Mouse (Mus musculus) neural tube, embryonic 14.5 days (tissue): ENCODE data around the gene Dennd4c. TPM values are rescaled to one million over a fixed set of nuclear protein-coding genes. Genes with fewer than 3 reads are reported as not detected.

Experiments
- ATAC-seq: fragments of 200-750 bp; cut with Nextera tagmentation; 2 replicates; pipeline ENCODE4 v1.8.0; 2017; ENCODE audit warnings: low read depth, mild to moderate bottlenecking, moderate TSS enrichment, moderate library complexity
- H3K27ac ChIP-seq: fragments of 300-500 bp; sonication (generic); 2 replicates; pipeline ENCODE4 v1.5.1; 2014; ENCODE audit warnings: low read depth, mild to moderate bottlenecking, control low read depth, low read length, moderate library complexity, mixed read lengths
- H3K27me3 ChIP-seq: fragments of 300-500 bp; sonication (generic); 2 replicates; pipeline ENCODE4 v1.6.1; 2014; ENCODE audit warnings: low read length; ENCODE audit not compliant: control insufficient read depth, insufficient read depth
- H3K36me3 ChIP-seq: fragments of 300-500 bp; sonication (generic); 2 replicates; pipeline ENCODE4 v1.6.1; 2014; ENCODE audit warnings: low read length, mixed read lengths; ENCODE audit not compliant: control insufficient read depth, insufficient read depth
- H3K4me1 ChIP-seq: fragments of 300-500 bp; sonication (generic); 2 replicates; pipeline ENCODE4 v1.6.1; 2014; ENCODE audit warnings: low read length; ENCODE audit not compliant: control insufficient read depth, insufficient read depth
- H3K4me2 ChIP-seq: fragments of 300-500 bp; sonication (generic); 2 replicates; pipeline ENCODE4 v1.6.1; 2014; ENCODE audit warnings: mild to moderate bottlenecking, low read depth, low read length, control low read depth
- H3K4me3 ChIP-seq: fragments of 300-500 bp; sonication (generic); 2 replicates; pipeline ENCODE4 v1.5.1; 2014; ENCODE audit warnings: low read depth, low read length, control low read depth, mixed read lengths
- H3K9ac ChIP-seq: fragments of 300-500 bp; sonication (generic); replicated peaks from 2 replicates; pipeline ENCODE4 v1.6.1; 2014; ENCODE audit warnings: low read depth, mild to moderate bottlenecking, control low read depth, low read length, mixed read lengths
- H3K9me3 ChIP-seq: fragments of 300-500 bp; sonication (generic); 2 replicates; pipeline ENCODE4 v1.6.1; 2016; ENCODE audit warnings: low read length; ENCODE audit not compliant: control insufficient read depth
- WGBS: fragments of 180-500 bp; shearing (Covaris S2); extraction: QIAGEN DNeasy Blood & Tissue Kit; methylation state at CpG from one replicate; pipeline ENCODE4 v1.1.7; 2014; 5-methylcytosine and 5-hydroxymethylcytosine counted together
- polyA plus RNA-seq: library from polyadenylated mRNA; unstranded; fragments of >200 nt; fragmentation: Nextera tagmentation; extraction: Ambion mirVana; gene quantifications from 2 replicates; pipeline ENCODE4 v1.2.1, GENCODE M21; 2014

Dennd4c gene
- polyA plus RNA-seq, 1 experiment from 2014 or later: 4.3 TPM

DNA sequence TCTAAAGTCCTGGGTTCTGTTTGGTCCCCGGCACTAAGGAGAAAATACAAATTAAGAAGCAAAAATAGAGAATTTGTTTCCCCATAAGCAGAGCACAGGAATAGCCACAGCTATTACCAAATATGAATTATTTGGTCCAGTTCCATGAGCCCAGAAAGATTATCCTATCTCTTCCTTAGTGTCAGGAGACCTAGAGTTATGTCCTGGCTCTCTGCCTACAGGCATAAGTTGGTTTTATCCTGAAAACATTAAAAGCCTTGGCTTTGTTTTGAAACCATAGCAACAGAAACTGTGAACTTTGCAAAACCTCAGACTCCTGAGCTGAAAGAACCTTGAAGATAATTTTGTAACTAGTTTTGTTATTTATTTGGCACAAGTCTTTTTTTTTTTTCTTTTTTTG lies 31.2 kb upstream of the Dennd4c start:
- 90% methylated on average over 1 of the region's 1 CpGs for WGBS
- no peaks in the 10 kb centered on the region for H3K4me1 ChIP-seq
- H3K27ac ChIP-seq: no peak overlapping the region
- H3K9ac ChIP-seq: no peak overlapping the region
- no peak for ATAC-seq
- H3K36me3 ChIP-seq: no peaks in the 10 kb centered on the region
- H3K9me3 ChIP-seq: no peaks in the 10 kb centered on the region
- H3K4me3 ChIP-seq: no peak overlapping the region
- no peak overlapping the region for H3K4me2 ChIP-seq
- no peaks in the 10 kb centered on the region for H3K27me3 ChIP-seq

DNA sequence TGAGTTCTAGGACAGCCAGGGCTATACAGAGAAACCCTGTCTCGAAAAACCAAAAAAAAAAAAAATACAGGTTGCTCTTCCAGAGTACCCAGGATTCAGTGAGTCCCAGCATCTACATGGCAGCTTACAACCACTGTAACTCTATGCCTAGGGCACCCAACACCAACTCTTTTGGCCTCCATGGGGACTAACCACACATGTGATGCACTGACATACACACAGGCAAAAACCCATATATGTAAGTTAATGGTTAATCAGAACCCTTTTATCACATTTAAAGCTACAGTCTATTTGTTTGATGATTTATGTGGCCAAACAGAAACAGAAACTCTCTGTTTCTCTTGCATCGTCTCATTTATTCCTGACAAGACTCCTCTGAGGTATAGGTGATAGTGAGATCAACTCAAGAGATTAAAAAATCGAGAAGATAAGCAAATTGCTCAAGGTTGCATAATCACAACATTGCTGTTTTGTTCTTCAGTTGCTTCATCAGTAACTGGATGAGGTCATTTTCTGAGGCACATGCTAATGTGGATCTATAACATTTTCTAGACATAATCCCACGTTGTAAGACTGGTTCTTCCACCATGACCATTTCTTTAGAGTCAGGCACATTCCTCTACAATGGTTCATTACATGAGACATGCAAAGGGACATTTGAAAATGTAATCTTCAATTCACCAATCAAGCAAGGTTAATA lies 29.3 kb upstream of the Dennd4c start:
- no peak overlapping the region for H3K4me2 ChIP-seq
- no peaks in the 10 kb centered on the region for H3K9me3 ChIP-seq
- no peaks in the 10 kb centered on the region for H3K36me3 ChIP-seq
- no peak for ATAC-seq
- no peak overlapping the region for H3K27ac ChIP-seq
- H3K9ac ChIP-seq: no peak overlapping the region
- 79% methylated on average over 4 of the region's 4 CpGs for WGBS
- H3K27me3 ChIP-seq: no peaks in the 10 kb centered on the region
- H3K4me3 ChIP-seq: no peak overlapping the region
- no peaks in the 10 kb centered on the region for H3K4me1 ChIP-seq

DNA sequence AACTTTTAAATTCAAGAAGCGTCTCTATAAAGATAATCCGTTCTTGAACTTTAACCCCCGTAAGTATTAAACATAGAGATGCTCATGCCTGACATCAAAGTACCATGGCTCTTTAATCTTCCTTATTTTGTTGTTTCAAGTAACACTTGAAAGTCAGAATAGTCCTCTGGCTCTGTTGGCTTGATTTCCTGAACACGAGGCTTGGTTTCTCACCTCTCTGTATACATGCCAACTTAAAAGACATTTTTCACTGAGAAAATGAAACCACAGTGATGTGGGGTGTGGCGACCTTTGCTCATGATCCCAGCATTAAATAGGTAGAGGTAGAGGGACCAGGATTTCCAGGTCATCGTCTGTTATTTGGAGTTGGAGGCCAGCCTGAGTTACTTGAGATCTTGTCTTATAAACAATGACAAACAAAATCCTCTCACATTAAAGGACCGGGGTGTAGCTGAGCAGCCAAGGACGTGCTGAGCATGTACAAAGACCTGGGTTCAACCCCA lies 26.4 kb upstream of the Dennd4c start:
- no peak for ATAC-seq
- Histone ChIP-seq H3K4me3 (no peak overlapping the region), H3K9me3 (no peaks in the 10 kb centered on the region), H3K9ac (no peak overlapping the region), H3K4me2 (no peak overlapping the region), H3K36me3 (no peaks in the 10 kb centered on the region), H3K4me1 (no peaks in the 10 kb centered on the region), H3K27me3 (no peaks in the 10 kb centered on the region), H3K27ac (no peak overlapping the region)
- whole genome bisulfite sequencing: 82% methylated on average over 8 of the region's 8 CpGs

GRCm38 (mm10) chr4:86725175-86725574 lies 23.2 kb upstream of the Dennd4c start:
- 65% methylated on average over 4 of the region's 4 CpGs for WGBS
- no peak for ATAC-seq
- no peak overlapping the region for H3K9ac ChIP-seq
- H3K4me3 ChIP-seq: no peak overlapping the region
- H3K4me2 ChIP-seq: no peak overlapping the region
- no peaks in the 10 kb centered on the region for H3K27me3 ChIP-seq
- no peaks in the 10 kb centered on the region for H3K4me1 ChIP-seq
- no peaks in the 10 kb centered on the region for H3K9me3 ChIP-seq
- no peak overlapping the region for H3K27ac ChIP-seq
- no peaks in the 10 kb centered on the region for H3K36me3 ChIP-seq

DNA sequence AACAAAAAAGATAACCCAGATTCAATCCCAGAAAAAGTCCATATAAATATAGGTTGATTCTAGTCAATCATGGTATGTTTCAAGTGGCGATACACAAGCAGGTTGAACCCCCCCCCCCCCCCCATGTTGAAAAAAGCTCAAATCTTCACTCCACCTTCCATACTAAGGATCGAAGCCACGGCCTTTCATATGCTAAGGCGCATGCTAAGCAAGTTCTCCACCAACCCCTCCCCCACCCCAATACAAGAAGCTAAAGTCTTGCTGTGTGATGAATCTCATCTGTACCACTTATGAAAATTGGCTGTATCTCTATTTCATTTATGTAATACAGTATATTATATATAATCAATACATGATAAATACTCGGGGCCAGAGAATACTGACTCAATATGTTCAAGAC lies 22.2 kb upstream of the Dennd4c start:
- ATAC-seq: no peak
- WGBS: 89% methylated on average over 5 of the region's 5 CpGs
- H3K27ac ChIP-seq: no peak overlapping the region
- H3K4me1 ChIP-seq: no peaks in the 10 kb centered on the region
- H3K4me3 ChIP-seq: no peak overlapping the region
- no peak overlapping the region for H3K4me2 ChIP-seq
- no peaks in the 10 kb centered on the region for H3K27me3 ChIP-seq
- no peak overlapping the region for H3K9ac ChIP-seq
- H3K9me3 ChIP-seq: no peaks in the 10 kb centered on the region
- H3K36me3 ChIP-seq: no peaks in the 10 kb centered on the region

- 87% methylated on average over 6 of the region's 6 CpGs for WGBS
- Histone ChIP-seq H3K4me3 (no peak overlapping the region), H3K4me2 (no peak overlapping the region)
These were observed 18.5 kb upstream of the Dennd4c start for GRCm38 (mm10) chr4:86729829-86730228.

DNA sequence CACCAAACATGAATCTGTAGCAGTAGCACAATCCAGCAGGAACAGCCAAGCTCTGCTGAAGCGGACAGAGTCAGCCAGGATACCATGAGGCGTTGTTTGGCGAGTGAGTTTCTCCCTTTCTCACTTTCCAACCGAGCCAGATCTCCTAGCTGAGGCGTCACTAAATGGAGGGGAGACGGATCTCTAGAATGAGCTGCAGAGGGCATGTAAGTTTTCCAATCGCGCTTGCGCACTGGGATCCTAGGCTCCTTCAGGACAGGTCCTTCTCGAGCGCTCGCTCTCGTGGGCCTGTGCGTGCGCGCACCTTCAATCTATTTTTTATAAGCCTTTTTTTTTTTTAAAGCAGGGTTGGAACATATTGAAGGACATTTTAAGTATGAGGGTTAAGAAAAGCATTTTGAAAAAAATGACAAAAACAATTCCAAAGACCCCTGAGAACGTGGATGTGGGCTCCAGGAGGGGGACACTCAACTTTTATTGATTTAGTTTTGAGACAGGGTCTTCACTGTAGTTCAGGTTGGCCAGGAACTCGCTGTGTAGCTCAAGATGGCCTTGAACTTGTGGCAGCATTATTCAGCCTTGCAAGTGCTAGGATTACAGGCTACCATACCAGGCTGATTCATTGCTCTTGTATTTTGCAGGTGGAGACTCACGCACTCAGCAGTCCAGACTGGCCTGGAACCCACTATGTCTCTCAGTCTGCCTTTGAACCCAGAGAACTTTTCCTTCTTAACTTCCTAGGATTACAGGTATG lies 14.1 kb upstream of the Dennd4c start:
- Histone ChIP-seq H3K36me3 (no peaks in the 10 kb centered on the region), H3K9me3 (no peaks in the 10 kb centered on the region), H3K27me3 (no peaks in the 10 kb centered on the region), H3K4me1 (no peaks in the 10 kb centered on the region), H3K4me2 (no peak overlapping the region), H3K27ac (no peak overlapping the region), H3K9ac (no peak overlapping the region), H3K4me3 (no peak overlapping the region)
- no peak for ATAC-seq
- WGBS: 89% methylated on average over 19 of the region's 19 CpGs

More at GRCm38 (mm10) chr4:86729829-86730228, 18.5 kb upstream of the Dennd4c start:
- no peak for ATAC-seq
- Histone ChIP-seq H3K9ac (no peak overlapping the region), H3K27ac (no peak overlapping the region), H3K9me3 (no peaks in the 10 kb centered on the region), H3K4me1 (no peaks in the 10 kb centered on the region), H3K27me3 (no peaks in the 10 kb centered on the region), H3K36me3 (no peaks in the 10 kb centered on the region)

DNA sequence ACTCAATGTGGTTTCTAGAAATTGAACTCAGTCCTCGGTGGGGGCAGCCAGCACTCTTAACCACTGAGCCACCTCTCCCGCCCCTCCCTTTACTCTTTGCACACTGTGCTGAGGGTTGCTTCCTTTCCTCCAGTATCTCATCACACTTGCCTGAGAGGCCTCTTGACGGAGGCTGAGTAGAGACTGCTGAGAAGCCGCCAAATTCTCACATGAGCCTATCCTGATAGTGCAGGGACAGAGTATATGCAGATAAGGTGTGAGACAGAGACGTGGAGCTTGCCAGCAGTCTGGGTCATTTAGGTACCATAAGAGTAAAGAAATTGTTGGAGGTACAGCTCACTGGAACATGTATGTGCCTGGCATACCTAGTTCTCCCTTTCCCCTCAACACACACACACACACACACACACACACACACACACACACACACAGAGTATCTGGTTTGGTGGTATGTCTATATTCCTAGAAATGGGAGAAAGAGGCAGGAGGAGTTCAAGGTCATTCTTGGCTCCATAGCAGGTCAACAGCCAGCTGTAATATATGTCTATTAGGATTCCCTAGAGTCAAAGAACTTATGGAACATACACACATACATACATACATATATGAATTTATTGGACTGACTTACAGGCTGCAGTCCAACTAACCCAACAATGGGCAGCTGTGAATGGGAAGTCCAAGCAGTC lies 8.9 kb upstream of the Dennd4c start:
- Histone ChIP-seq H3K4me3 (no peak overlapping the region), H3K9me3 (no peaks in the 10 kb centered on the region), H3K4me2 (no peak overlapping the region), H3K27ac (no peak overlapping the region), H3K36me3 (no peaks in the 10 kb centered on the region), H3K27me3 (no peaks in the 10 kb centered on the region), H3K9ac (no peak overlapping the region), H3K4me1 (no peaks in the 10 kb centered on the region)
- WGBS: 81% methylated on average over 5 of the region's 5 CpGs
- no peak for ATAC-seq
